Mouse (Mus musculus): Measurements from ENCODE around the gene Cd109. TPM values are rescaled to one million over a fixed set of nuclear protein-coding genes. Genes with fewer than 3 reads are reported as not detected.

Cd109 gene
- 4.1 and 4.7 TPM in 2 replicates for polyA plus RNA-seq (2015; fragmentation: Nextera tagmentation; extraction: Ambion mirVana)

DNA sequence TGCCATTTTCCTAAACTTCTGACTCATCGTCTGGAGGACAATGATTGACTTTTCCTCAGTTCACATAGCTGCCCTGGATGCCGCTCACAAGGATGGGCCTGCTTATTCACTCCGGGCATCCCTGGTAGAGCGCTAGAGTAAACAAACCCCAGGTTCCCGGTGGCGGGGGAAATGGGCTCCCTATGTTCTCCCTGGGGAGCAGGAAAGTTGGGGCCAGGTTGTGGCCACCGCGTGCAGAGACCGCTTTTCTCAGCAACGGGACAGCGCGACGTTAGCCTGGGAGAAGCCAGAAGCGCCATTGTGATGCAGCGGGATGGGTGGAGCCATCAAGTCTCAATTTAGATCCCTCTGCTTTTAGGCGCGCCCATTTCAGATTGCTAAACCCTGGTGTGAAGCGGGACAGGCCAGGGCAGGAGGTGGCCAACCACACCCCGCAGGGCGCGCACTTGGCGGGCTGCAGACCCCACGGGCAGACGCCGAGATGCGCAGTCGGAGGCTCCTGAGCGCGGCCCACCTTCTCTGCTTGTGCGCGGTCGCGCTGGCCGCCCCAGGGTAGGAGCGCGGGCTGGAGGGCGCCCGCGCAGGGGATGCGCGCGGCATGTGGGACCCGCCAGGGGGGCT lies at the start of gene Cd109:
TSS of gene Cd109 (plus strand) at position 146 of the 621 bp plus-strand sequence.

GRCm38 (mm10) chr9:78587914-78588313 lies 27.4 kb upstream of the Cd109 start, which contains the start of gene Slc17a5:
TSS of gene Slc17a5 (minus strand) at chr9:78588041.

Other genes starting within 250 kb of the Cd109 start
- not detected in 2 replicates for gene Dppa5a, start 247.4 kb upstream of the Cd109 start, polyA plus RNA-seq (2015; fragmentation: Nextera tagmentation; extraction: Ambion mirVana)
- gene Ooep, start 236.8 kb upstream of the Cd109 start, polyA plus RNA-seq (2015; fragmentation: Nextera tagmentation; extraction: Ambion mirVana) = not detected in 2 replicates
- gene Ddx43, start 219.8 kb upstream of the Cd109 start, polyA plus RNA-seq (2015; fragmentation: Nextera tagmentation; extraction: Ambion mirVana) = 0.06 TPM in 1 of 2 replicates, not detected in the other
- 1.0 and 1.2 TPM in 2 replicates for gene Cgas, start 172.3 kb upstream of the Cd109 start, polyA plus RNA-seq (2015; fragmentation: Nextera tagmentation; extraction: Ambion mirVana)
- 19.1 and 19.8 TPM in 2 replicates for gene Mto1, start 167.3 kb upstream of the Cd109 start, polyA plus RNA-seq (2015; fragmentation: Nextera tagmentation; extraction: Ambion mirVana)
- gene Gm17324, start 166.8 kb upstream of the Cd109 start, polyA plus RNA-seq (2015; fragmentation: Nextera tagmentation; extraction: Ambion mirVana) = 0.77 and 0.95 TPM in 2 replicates
- 2,529 and 2,620 TPM in 2 replicates for gene Eef1a1, start 126.4 kb upstream of the Cd109 start, polyA plus RNA-seq (2015; fragmentation: Nextera tagmentation; extraction: Ambion mirVana)
- gene Slc17a5, start 27.5 kb upstream of the Cd109 start, polyA plus RNA-seq (2015; fragmentation: Nextera tagmentation; extraction: Ambion mirVana) = 8.8 and 9.2 TPM in 2 replicates